Mouse (Mus musculus) heart, embryonic 16.5 days (tissue): ENCODE results near the gene Epop. TPM values are rescaled to one million over a fixed set of nuclear protein-coding genes. Genes with fewer than 3 reads are reported as not detected.

Experiments
- ATAC-seq: fragments of 200-750 bp; cut with Nextera tagmentation; replicated peaks from 2 replicates; pipeline ENCODE4 v1.8.0; 2017; ENCODE audit warnings: moderate number of reproducible peaks; ENCODE audit not compliant: insufficient read depth, low FRiP score; ENCODE audit errors: extremely low read depth
- H3K27ac ChIP-seq: fragments of 300-500 bp; sonication (generic); 2 replicates; pipeline ENCODE4 v1.5.1; 2014; ENCODE audit warnings: mild to moderate bottlenecking, low read length, control low read depth, moderate library complexity
- H3K27me3 ChIP-seq: fragments of 300-500 bp; sonication (generic); 2 replicates; pipeline ENCODE4 v1.6.1; 2014; ENCODE audit warnings: low read length, mixed read lengths; ENCODE audit not compliant: control insufficient read depth, insufficient read depth
- H3K36me3 ChIP-seq: fragments of 300-500 bp; sonication (generic); 2 replicates; pipeline ENCODE4 v1.6.1; 2014; ENCODE audit not compliant: control insufficient read depth, insufficient read depth
- H3K4me1 ChIP-seq: fragments of 300-500 bp; sonication (generic); 2 replicates; pipeline ENCODE4 v1.6.1; 2014; ENCODE audit warnings: low read length, mixed read lengths; ENCODE audit not compliant: control insufficient read depth, insufficient read depth
- H3K4me2 ChIP-seq: fragments of 300-500 bp; sonication (generic); 2 replicates; pipeline ENCODE4 v1.6.1; 2014; ENCODE audit warnings: low read depth, mild to moderate bottlenecking, control low read depth, low read length
- H3K4me3 ChIP-seq: fragments of 300-500 bp; sonication (generic); 2 replicates; pipeline ENCODE4 v1.5.1; 2014; ENCODE audit warnings: mild to moderate bottlenecking, control low read depth, low read length
- H3K9ac ChIP-seq: fragments of 300-500 bp; sonication (generic); 2 replicates; pipeline ENCODE4 v1.6.1; 2014; ENCODE audit warnings: low read length, control low read depth
- H3K9me3 ChIP-seq: fragments of 300-500 bp; sonication (generic); replicated peaks from 2 replicates; pipeline ENCODE4 v1.6.1; 2016; ENCODE audit warnings: low read length; ENCODE audit not compliant: control insufficient read depth
- WGBS: fragments of 180-500 bp; shearing (Covaris S2); extraction: QIAGEN DNeasy Blood & Tissue Kit; methylation state at CpG from one replicate; pipeline ENCODE4 v1.1.7; 2014; 5-methylcytosine and 5-hydroxymethylcytosine counted together
- polyA plus RNA-seq: library from polyadenylated mRNA; unstranded; fragments of >200 nt; fragmentation: Nextera tagmentation; extraction: Ambion mirVana; gene quantifications from 2 replicates; pipeline ENCODE4 v1.2.1, GENCODE M21; 2015

Gene Epop
- polyA plus RNA-seq, result 0.70 and 0.79 TPM in 2 replicates

DNA sequence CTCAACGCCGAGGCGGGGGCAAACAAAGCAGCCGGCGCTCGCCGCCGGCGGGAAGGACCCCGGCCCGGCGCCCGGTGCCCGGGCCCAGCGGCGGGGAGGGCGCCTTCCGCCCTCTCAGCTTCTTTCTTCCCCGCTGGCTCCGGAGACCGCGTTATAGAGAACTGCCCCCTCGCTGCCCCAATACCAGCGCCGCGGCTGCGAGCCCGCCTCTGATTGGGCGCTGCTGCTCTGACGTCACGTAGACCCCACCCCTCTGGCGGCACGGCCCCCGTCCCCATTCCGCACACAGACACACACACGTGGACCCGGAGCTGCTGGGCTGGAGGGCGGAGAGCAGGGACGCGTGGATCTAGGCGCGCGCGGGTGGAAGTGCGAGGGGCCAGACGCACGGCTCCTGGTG is at the start of gene Epop:
Gene Epop (minus strand): TSS at position 127 of the 400 bp plus-strand sequence.
- Histone ChIP-seq H3K4me3 (peak within 1 kb of the TSS; percentile 74), H3K27ac (no peak within 1 kb of the TSS), H3K27me3 (peaks cover 64% of the 10 kb centered on the region), H3K36me3 (no peaks in the 10 kb centered on the region), H3K4me2 (peak within 1 kb of the TSS; percentile 92), H3K4me1 (peaks cover 13% of the 10 kb centered on the region; the same call in 1 of the 2 replicates), H3K9ac (peak within 1 kb of the TSS; percentile 71), H3K9me3 (no peaks in the 10 kb centered on the region)
- ATAC-seq, result peak; percentile 91
- under 1% methylated on average over 45 of the region's 47 CpGs for WGBS

DNA sequence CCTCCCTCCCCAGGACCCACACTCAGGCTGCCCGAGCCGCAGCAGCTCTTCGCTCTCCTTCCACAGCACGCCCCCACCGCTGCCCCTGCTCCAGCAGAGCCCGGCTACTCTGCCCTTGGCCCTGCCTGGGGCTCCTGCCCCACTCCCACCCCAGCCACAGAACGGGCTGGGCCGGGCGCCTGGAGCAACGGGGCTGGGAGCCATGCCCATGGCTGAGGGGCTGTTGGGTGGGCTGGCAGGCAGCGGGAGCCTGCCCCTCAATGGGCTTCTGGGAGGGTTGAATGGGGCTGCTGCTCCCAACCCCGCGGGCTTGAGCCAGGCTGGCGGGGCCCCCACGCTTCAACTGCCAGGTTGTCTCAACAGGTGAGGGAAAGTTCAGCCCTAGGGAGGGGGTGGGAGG is 48.8 kb upstream of the Epop start:
- no peak overlapping the region for H3K27ac ChIP-seq

DNA sequence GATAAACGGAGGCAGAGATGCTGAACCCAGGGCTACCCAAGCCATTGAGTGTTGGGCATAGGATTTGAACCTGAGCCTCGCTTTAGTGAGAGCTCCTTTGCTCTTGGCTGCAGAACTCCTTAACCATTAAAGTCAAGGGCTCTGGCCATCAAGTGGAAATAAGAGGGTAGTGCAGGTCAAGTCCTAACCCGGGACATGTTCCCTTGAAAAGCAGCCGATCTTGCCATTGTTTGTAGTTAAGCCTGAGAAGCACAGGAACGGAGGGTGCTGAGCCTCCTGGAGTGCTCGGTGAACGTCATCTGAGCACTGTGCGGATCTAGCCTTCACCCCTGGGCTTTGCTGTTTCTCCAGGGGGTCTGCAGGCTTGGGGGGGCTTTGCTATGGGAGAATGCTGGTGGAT is 48.3 kb upstream of the Epop start:
- ATAC-seq, result no peak
- 73% methylated on average over 8 of the region's 8 CpGs for WGBS
- Histone ChIP-seq H3K9me3 (no peaks in the 10 kb centered on the region), H3K9ac (no peak overlapping the region), H3K4me2 (no peak overlapping the region), H3K27me3 (no peaks in the 10 kb centered on the region), H3K27ac (no peak overlapping the region), H3K36me3 (peaks cover 53% of the 10 kb centered on the region), H3K4me1 (peaks cover 8% of the 10 kb centered on the region), H3K4me3 (no peak overlapping the region)

More for the DNA sequence above, 48.8 kb upstream of the Epop start:
- 91% methylated on average over 15 of the region's 15 CpGs for WGBS
- peaks cover 8% of the 10 kb centered on the region for H3K4me1 ChIP-seq
- peaks cover 49% of the 10 kb centered on the region for H3K36me3 ChIP-seq
- H3K9me3 ChIP-seq, result no peaks in the 10 kb centered on the region
- H3K9ac ChIP-seq, result no peak overlapping the region
- no peak for ATAC-seq
- H3K4me3 ChIP-seq, result no peak overlapping the region
- H3K4me2 ChIP-seq, result no peak overlapping the region
- no peaks in the 10 kb centered on the region for H3K27me3 ChIP-seq

DNA sequence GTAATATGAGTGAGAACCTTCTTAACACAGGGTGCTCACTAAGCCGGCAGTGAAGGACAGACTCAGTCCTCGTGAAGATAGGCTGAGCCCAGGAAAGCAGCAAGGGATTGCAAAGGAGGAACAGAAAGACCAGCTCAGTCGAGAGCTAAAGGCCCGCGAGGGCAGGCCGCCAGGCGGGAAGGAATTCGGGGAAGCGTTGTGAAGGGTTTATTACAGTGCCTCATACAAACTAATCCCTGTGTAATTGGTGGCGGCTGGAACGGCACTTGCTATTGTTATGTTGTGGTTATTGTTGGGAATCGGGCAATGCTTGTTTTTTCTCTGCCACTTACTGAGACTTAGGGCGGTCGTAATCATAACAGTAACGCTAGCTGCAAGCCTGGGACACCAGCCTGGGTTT is 47.9 kb upstream of the Epop start:
- H3K4me3 ChIP-seq, result no peak overlapping the region
- peaks cover 58% of the 10 kb centered on the region for H3K36me3 ChIP-seq
- H3K9me3 ChIP-seq, result no peaks in the 10 kb centered on the region
- H3K9ac ChIP-seq, result no peak overlapping the region
- H3K4me1 ChIP-seq, result peaks cover 8% of the 10 kb centered on the region
- H3K27me3 ChIP-seq, result no peaks in the 10 kb centered on the region
- WGBS, result 75% methylated on average over 15 of the region's 15 CpGs
- no peak overlapping the region for H3K4me2 ChIP-seq
- no peak for ATAC-seq
- H3K27ac ChIP-seq, result no peak overlapping the region

DNA sequence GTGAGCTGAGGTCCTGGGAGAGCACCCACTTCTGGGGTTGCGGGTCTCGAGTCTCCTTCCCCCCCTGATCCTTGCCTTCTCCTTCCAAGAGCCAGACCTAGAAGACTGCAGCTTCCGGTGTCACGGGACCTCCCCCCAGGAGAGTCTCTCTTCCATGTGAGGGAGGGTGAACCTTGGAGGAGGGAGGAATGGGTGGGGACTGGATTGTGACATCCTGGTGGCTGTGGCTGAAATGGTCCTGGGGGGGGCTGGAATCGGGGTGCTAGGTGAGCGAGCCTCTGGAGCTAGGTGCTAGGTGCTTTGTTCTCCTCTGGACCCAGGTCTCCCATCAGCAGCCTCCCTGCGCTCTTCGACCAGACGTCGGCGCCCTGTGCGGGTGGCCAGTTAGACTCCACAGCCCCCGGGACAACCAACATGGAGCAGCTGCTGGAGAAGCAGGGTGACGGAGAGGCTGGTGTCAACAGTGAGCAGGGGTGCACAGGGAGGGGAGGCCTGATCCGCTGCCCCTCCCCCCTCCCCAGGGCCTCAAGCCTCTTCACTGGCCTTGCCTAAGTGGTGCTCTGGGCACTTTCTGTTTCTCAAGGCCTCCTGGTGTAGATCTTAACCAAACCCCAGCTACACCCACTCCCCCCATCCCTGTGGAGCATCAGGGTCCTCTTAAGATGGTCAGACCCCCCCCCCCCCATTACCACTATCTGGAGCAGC is 46.7 kb upstream of the Epop start:
- Histone ChIP-seq H3K9ac (no peak overlapping the region), H3K4me3 (no peak overlapping the region), H3K36me3 (peaks cover 62% of the 10 kb centered on the region), H3K4me2 (no peak overlapping the region), H3K27ac (no peak overlapping the region), H3K4me1 (peaks cover 9% of the 10 kb centered on the region), H3K9me3 (no peaks in the 10 kb centered on the region), H3K27me3 (no peaks in the 10 kb centered on the region)
- WGBS, result 69% methylated on average over 15 of the region's 15 CpGs
- no peak for ATAC-seq

DNA sequence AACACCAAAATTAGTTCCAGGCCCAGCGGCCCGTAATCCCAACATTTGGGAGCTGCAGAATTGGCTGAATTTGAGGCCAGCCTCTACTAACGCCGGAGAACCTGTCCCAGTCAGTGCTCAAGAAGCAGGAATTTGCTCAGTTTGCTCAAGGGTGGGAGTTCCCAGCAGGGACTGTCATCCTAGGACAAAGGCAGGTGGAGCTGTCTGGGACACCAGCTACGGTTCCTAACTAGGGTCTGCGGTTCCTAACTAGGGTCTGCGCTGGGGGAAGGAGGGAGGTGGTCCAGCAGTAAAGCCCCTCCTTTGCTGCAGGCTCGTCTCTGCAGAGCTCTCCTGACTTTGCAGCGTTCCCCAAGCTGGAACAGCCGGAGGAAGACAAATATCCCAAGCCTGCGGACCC is 43.6 kb upstream of the Epop start:
- Histone ChIP-seq H3K9me3 (no peaks in the 10 kb centered on the region), H3K36me3 (peaks cover 58% of the 10 kb centered on the region), H3K27me3 (no peaks in the 10 kb centered on the region), H3K4me3 (no peak overlapping the region), H3K9ac (no peak overlapping the region), H3K4me1 (peaks cover 28% of the 10 kb centered on the region), H3K4me2 (no peak overlapping the region), H3K27ac (no peak overlapping the region)
- no peak for ATAC-seq
- 91% methylated on average over 11 of the region's 11 CpGs for WGBS

DNA sequence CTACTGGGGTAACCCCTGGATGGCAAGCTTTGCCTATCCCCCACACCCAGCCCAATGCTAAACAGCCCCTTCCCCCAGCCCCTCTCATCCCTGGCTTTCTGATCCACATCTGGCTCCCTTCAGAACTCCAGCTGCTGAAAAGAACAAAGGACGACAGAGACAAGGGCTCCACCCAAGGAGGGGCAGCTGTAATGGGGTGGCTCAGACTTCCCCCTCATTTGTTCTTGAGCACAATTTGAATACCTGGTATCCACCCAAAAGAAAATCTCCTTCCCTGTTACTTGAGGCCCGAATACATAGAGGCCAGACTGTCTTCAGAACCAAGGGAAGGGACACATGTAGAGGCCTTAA is 41.6 kb upstream of the Epop start:
- Histone ChIP-seq H3K27ac (no peak overlapping the region), H3K9me3 (no peaks in the 10 kb centered on the region), H3K4me2 (no peak overlapping the region), H3K36me3 (peaks cover 58% of the 10 kb centered on the region), H3K4me1 (peaks cover 28% of the 10 kb centered on the region), H3K9ac (0 out of 2 replicates have a peak overlapping the region, but pooled peaks have one; percentile 70), H3K27me3 (no peaks in the 10 kb centered on the region), H3K4me3 (no peak overlapping the region)
- 62% methylated on average over 2 of the region's 2 CpGs for WGBS
- ATAC-seq, result no peak

DNA sequence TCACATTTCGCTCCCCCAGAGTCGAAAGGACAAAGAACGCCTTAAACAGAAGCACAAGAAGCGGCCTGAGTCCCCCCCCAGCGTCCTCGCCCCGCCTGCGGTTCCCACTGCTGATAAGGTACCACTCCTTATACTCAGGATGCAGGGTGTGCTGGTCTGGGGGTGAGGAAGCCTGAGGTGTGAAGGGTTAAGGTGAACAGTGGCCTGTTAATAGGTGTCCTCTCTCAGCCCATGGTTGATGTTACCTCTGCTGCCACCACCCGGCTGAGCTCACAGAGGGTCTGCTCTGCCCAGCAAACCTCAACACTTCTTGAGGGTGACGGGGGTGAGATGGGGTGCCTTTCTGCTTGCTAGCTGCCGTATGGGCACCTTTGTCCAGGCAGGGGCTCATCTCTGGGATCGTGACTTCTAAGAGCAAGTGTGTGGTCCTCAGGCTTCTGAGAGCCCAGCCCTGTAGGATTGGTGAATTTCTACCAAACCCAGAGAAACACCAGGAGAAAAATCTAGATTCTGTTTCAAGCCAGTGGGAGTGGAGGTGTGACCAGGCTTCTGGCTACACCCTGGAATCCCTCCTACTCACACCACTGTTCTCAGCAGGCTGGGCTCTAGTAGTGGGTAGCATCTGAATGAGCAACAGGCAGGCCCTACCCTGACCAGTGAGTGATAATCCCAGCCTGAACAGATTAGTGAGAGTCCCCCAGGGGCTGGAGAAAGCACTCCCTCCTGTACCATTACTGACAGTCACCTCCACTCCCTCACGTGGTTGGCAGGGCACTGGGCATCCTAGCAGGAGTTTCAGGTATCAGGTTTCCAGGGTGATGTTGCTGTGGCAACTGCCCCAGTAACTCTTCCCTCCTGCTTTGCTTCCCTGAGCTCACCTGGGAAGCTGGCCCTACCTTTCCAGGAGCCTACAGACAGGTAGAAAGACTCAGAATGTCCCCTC is 41.0 kb upstream of the Epop start:
- peak overlapping the region; percentile 33 for H3K4me3 ChIP-seq
- peak; percentile 63 for ATAC-seq

DNA sequence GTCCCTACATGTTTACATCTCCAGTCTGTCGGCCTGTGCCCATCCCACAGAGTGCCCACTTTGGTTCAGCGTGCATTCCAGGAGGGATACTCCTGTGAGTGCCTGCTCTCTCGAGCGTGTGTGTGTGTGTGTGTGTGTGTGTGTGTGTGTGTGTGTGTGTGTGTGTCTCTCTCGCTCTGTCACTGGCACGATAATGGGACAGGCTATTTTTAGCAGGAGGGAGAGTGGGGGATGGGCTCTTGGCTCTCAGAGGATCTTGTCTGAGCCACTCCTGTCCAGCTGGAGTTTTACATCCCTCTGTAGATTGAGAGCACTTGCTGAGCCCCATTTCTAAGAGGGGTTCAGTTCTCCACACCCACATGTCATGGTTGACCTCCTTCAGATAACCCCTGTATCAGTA is 40.3 kb upstream of the Epop start:
- Histone ChIP-seq H3K4me1 (peaks cover 31% of the 10 kb centered on the region), H3K4me3 (peak overlapping the region; percentile 33), H3K4me2 (peak overlapping the region; percentile 63), H3K27ac (peak overlapping the region; percentile 93), H3K9ac (peak overlapping the region; percentile 70), H3K27me3 (no peaks in the 10 kb centered on the region), H3K9me3 (no peaks in the 10 kb centered on the region), H3K36me3 (peaks cover 60% of the 10 kb centered on the region)
- WGBS, result 13% methylated on average over 6 of the region's 6 CpGs
- ATAC-seq, result peak; percentile 88

More for the DNA sequence above, 41.0 kb upstream of the Epop start:
- Histone ChIP-seq H3K9ac (peak overlapping the region; percentile 70), H3K4me1 (peaks cover 28% of the 10 kb centered on the region), H3K27me3 (no peaks in the 10 kb centered on the region), H3K36me3 (peaks cover 65% of the 10 kb centered on the region), H3K4me2 (peak overlapping the region; percentile 63), H3K9me3 (no peaks in the 10 kb centered on the region), H3K27ac (peak overlapping the region; percentile 93)
- 35% methylated on average over 13 of the region's 13 CpGs for WGBS
